9 mouse cellular contexts compared by ENCODE assay signal in the genomic region with DNA sequence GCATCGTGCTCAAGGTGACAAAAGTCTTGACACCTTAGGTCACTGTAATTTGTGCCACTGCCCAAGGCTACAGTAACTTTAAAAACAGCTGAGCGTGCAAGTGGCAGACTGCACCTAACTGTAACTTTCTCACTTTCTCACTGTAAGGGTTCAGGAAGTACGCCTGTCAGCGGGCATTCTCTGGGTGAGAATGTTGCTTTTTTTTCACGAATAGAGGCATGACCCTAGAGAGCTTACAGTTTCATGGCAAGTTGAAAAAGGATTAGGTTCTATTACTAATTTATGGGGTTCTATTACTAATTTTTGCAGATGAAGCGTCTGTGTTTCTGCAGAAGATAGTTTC. TPM values are rescaled to one million over a fixed set of nuclear protein-coding genes. Genes with fewer than 3 reads are reported as not detected.
A peak's percentile ranks its signal among the peaks of the same experiment; 100 is the strongest.
DNase-seq lines count a peak whose midpoint lies in the region; ATAC-seq and TF ChIP-seq lines count a peak whose summit lies in the region.
"Had no signal": no experiment of that assay in that cellular context is flagged by ENCODE, and none has a peak within 500 bp of the region (broad histone marks: within the 10 kb centered on the region; RNA-seq: fewer than 3 reads in every experiment).

No protein-coding gene starts in this region.

- no peak for TF ChIP-seq CTCF in heart, adult 2 months (IDR thresholded peaks at IDR 0.05)

- in situ Hi-C loops in ES-E14 (cut with MboI; ENCODE audit: low sequenced_read_pairs in 2 of 2, unreplicated experiment in 2 of 2), result no loop called here

- no peak for TF ChIP-seq POLR2A in heart, adult 2 months (IDR thresholded peaks at IDR 0.05; ENCODE audit: insufficient read depth, low read depth, low read length)

- TF ChIP-seq EP300 in heart, adult 2 months (IDR thresholded peaks at IDR 0.05; ENCODE audit: insufficient read depth, low read depth, low read length), result no peak

- peaks cover 1% of the 10 kb centered on the region; the same call in 1 of the 2 replicates for H3K4me1 ChIP-seq in heart, adult 2 months (ENCODE audit: control insufficient read depth, insufficient read depth, low read length)
- H3K4me1 ChIP-seq in ES-E14 (ENCODE audit: control insufficient read depth in 2 of 2, insufficient read depth in 2 of 2, low read length in 2 of 2, poor library complexity in 1 of 2), result peaks cover 4 to 9% of the 10 kb centered on the region in 2 experiments; a peak in 3 of 4 replicates
- H3K4me1 ChIP-seq in megakaryocyte, embryonic 14.5 days, result peaks cover 48% of the 10 kb centered on the region

- no peaks in the 10 kb centered on the region for H3K27me3 ChIP-seq in heart, adult 2 months (ENCODE audit: control insufficient read depth, insufficient read depth, low read length)
- no peaks in the 10 kb centered on the region for H3K27me3 ChIP-seq in megakaryocyte, embryonic 14.5 days (replicated peaks)

- H3K9me3 ChIP-seq in ES-E14 (ENCODE audit: control insufficient read depth, insufficient read depth, low read depth, low read length), result no peaks in the 10 kb centered on the region
- H3K9me3 ChIP-seq in megakaryocyte, embryonic 14.5 days, result no peaks in the 10 kb centered on the region

- peaks cover 2% of the 10 kb centered on the region; the same call in 1 of the 2 replicates for H3K79me2 ChIP-seq in heart, adult 2 months (replicated peaks; ENCODE audit: control insufficient read depth, insufficient read depth, low read length)

- intact Hi-C loops in heart, adult 2 months (cut with DNase I), result loop anchor here (2.0 kb wide), 1 partner anchor 274 kb away; no protein-coding TSS in a partner anchor
- intact Hi-C loops in heart, postnatal 10 days (cut with DNase I), result loop anchor here (2.0 kb wide), 1 partner anchor 36 kb away; no protein-coding TSS in a partner anchor

- peak overlapping the region; percentile 96 for H3K9ac ChIP-seq in heart, adult 2 months (ENCODE audit: low read depth, low read length)
- H3K9ac ChIP-seq in ES-E14 (ENCODE audit: insufficient read depth, low read depth, low read length, poor library complexity, severe bottlenecking), result peak overlapping the region; percentile 86

- peak overlapping the region; percentile 98 for H3K27ac ChIP-seq in heart, adult 2 months
- H3K27ac ChIP-seq in ES-E14 (ENCODE audit: insufficient read depth, low read depth, low read length, poor library complexity, severe bottlenecking), result no peak overlapping the region

- whole genome bisulfite sequencing in heart, adult 2 months, result 7% methylated on average over 6 of the region's 6 CpGs

- no peak for DNase-seq in heart, adult 2 months
- DNase-seq in heart, postnatal 10 days, result no peak
- DNase-seq in ES-E14 (ENCODE audit: low read depth, low spot score) (no peak), MN1 (ENCODE audit: low spot score) (no peak)
- no peak for DNase-seq in urinary bladder, adult 2 months (ENCODE audit: low spot score)
- no peak for DNase-seq in cerebellum, postnatal 10 days

- H3K4me3 ChIP-seq in heart, adult 2 months, result peak overlapping the region; percentile 96
- peak overlapping the region; percentile 77 to 83 for H3K4me3 ChIP-seq in ES-E14 (ENCODE audit: insufficient read depth in 1 of 2, low read depth in 1 of 2, low read length in 2 of 2, poor library complexity in 1 of 2, severe bottlenecking in 1 of 2)
- H3K4me3 ChIP-seq in megakaryocyte, embryonic 14.5 days (replicated peaks), result peak overlapping the region; percentile 99

- peaks cover 5% of the 10 kb centered on the region for H3K36me3 ChIP-seq in heart, adult 2 months (ENCODE audit: control insufficient read depth, insufficient read depth, low read length)
- no peaks in the 10 kb centered on the region for H3K36me3 ChIP-seq in ES-E14 (ENCODE audit: control insufficient read depth, insufficient read depth, low read length, poor library complexity, severe bottlenecking)
- peaks cover 8% of the 10 kb centered on the region for H3K36me3 ChIP-seq in megakaryocyte, embryonic 14.5 days (replicated peaks; ENCODE audit: low read length)

- peak; percentile 15 to 30; a peak in 1 of 4 replicates for ATAC-seq in hematopoietic stem cell, adult 5-6 weeks (replicated peaks in 1 of 2; ENCODE audit: insufficient read depth in 1 of 2, low FRiP score in 2 of 2, low TSS enrichment in 1 of 2, low read depth in 1 of 2, poor library complexity in 2 of 2, severe bottlenecking in 2 of 2)

TF ChIP-seq in ES-E14, 5 proteins besides CTCF, POLR2A, EP300 and RAD21:
- no peak for TF ChIP-seq CHD2 (IDR thresholded peaks at IDR 0.05; ENCODE audit: low read depth, low read length)
- TF ChIP-seq ZNF384 (IDR thresholded peaks at IDR 0.05; ENCODE audit: low read depth, low read length), result no peak
- TF ChIP-seq MAFK (IDR thresholded peaks at IDR 0.05; ENCODE audit: insufficient read depth, low read depth, low read length), result 0 out of 2 replicates have a peak, but pooled peaks have one; percentile 21

RNA-seq across cellular contexts. Expression of gene Fbxo7, which starts 0.7 kb away (rescaled TPM):
- 10 to 100 TPM; 13.2 to 16.2 TPM for total RNA-seq in heart, adult 2 months (2021)
- polyA plus RNA-seq in heart, adult 2 months (2012; rRNA removed), result 16.7 and 20.2 TPM in 2 replicates
- 10 to 100 TPM; 15.1 to 17.6 TPM for total RNA-seq in heart, postnatal 10 days (2021)
- total RNA-seq in ES-E14 (2012; rRNA removed), result 16.3 and 19.3 TPM in 2 replicates
- 24.6 and 27.3 TPM in 2 replicates for total RNA-seq in hematopoietic stem cell, adult 5-6 weeks (2017)
- polyA plus RNA-seq in megakaryocyte, embryonic 14.5 days (2012; ENCODE audit: insufficient read depth, low replicate concordance), result 1.0 and 7.1 TPM in 2 replicates
- polyA plus RNA-seq in urinary bladder, adult 2 months (2012; rRNA removed), result 29.6 and 31.4 TPM in 2 replicates

RNA-seq across cellular contexts. Expression of gene Bpifc, which starts 10.8 kb away (rescaled TPM):
- not detected for total RNA-seq in heart, adult 2 months (2021)
- polyA plus RNA-seq in heart, adult 2 months (2012; rRNA removed), result not detected in 2 replicates
- total RNA-seq in heart, postnatal 10 days (2021), result not detected
- not detected in 2 replicates for total RNA-seq in ES-E14 (2012; rRNA removed)
- 1.6 and 2.6 TPM in 2 replicates for total RNA-seq in hematopoietic stem cell, adult 5-6 weeks (2017)
- polyA plus RNA-seq in megakaryocyte, embryonic 14.5 days (2012; ENCODE audit: insufficient read depth, low replicate concordance), result not detected in 2 replicates
- polyA plus RNA-seq in urinary bladder, adult 2 months (2012; rRNA removed), result 0.06 and 0.18 TPM in 2 replicates
- polyA plus RNA-seq: large intestine, adult 2 months had no signal
